Mouse (Mus musculus) forebrain, embryonic 14.5 days (tissue): ENCODE measurements at regions not wholly inside any gene's neighbourhood (a gene's known extent, or its start where the extent isn't known, plus 50 kb on each side); places are given as distances from the start of the nearest gene placed in this dataset.
A peak's percentile ranks its signal among the peaks of the same experiment; 100 is the strongest.

Experiments
- ATAC-seq: fragments of 200-750 bp; cut with Nextera tagmentation; 2 replicates; pipeline ENCODE4 v1.8.0; 2017; ENCODE audit warnings: mild to moderate bottlenecking, moderate library complexity
- DNase-seq: peaks from one replicate; pipeline ENCODE4 v3.0.0-alpha.2; 2015; ENCODE audit warnings: low spot score
- H3K27ac ChIP-seq: fragments of 300-500 bp; sonication (generic); 2 replicates; pipeline ENCODE4 v1.5.1; 2014; ENCODE audit warnings: low read depth, mild to moderate bottlenecking, control low read depth, low read length, moderate library complexity
- H3K27me3 ChIP-seq: fragments of 300-500 bp; sonication (generic); replicated peaks from 2 replicates; pipeline ENCODE4 v1.6.1; 2014; ENCODE audit warnings: low read length, control low read depth, mixed read lengths; ENCODE audit not compliant: control insufficient read depth, insufficient read depth
- H3K36me3 ChIP-seq: fragments of 300-500 bp; sonication (generic); 2 replicates; pipeline ENCODE4 v1.6.1; 2014; ENCODE audit warnings: low read length, control low read depth; ENCODE audit not compliant: control insufficient read depth, insufficient read depth
- H3K4me1 ChIP-seq: fragments of 300-500 bp; sonication (generic); 2 replicates; pipeline ENCODE4 v1.6.1; 2014; ENCODE audit warnings: antibody characterized with exemption, low read length, control low read depth; ENCODE audit not compliant: control insufficient read depth, insufficient read depth
- H3K4me2 ChIP-seq: fragments of 300-500 bp; sonication (generic); 2 replicates; pipeline ENCODE4 v1.6.1; 2014; ENCODE audit warnings: mild to moderate bottlenecking, control low read depth, low read length
- H3K4me3 ChIP-seq: fragments of 300-500 bp; sonication (generic); 2 replicates; pipeline ENCODE4 v1.5.1; 2014; ENCODE audit warnings: low read depth, low read length, control low read depth
- H3K9ac ChIP-seq: fragments of 300-500 bp; sonication (generic); 2 replicates; pipeline ENCODE4 v1.6.1; 2014; ENCODE audit warnings: mild to moderate bottlenecking, low read length, control low read depth, moderate library complexity
- H3K9me3 ChIP-seq: fragments of 300-500 bp; sonication (generic); replicated peaks from 2 replicates; pipeline ENCODE4 v1.6.1; 2016; ENCODE audit warnings: low read length, control low read depth, mixed read lengths; ENCODE audit not compliant: control insufficient read depth
- WGBS: fragments of 180-500 bp; shearing (Covaris S2); extraction: QIAGEN DNeasy Blood & Tissue Kit; methylation state at CpG from one replicate; pipeline ENCODE4 v1.1.7; 2014; 5-methylcytosine and 5-hydroxymethylcytosine counted together

GRCm38 (mm10) chr15:63310426-63310825, 534.6 kb downstream of the Gsdmc2 start:
- WGBS = 60% methylated on average over 2 of the region's 2 CpGs
- no peaks in the 10 kb centered on the region for H3K36me3 ChIP-seq
- H3K27me3 ChIP-seq = no peaks in the 10 kb centered on the region
- no peak overlapping the region for H3K4me3 ChIP-seq
- no peak overlapping the region for H3K9ac ChIP-seq
- H3K4me2 ChIP-seq = no peak overlapping the region
- H3K4me1 ChIP-seq = no peaks in the 10 kb centered on the region
- ATAC-seq (no peak), DNase-seq (peak; percentile 23)
- no peaks in the 10 kb centered on the region for H3K9me3 ChIP-seq
- no peak overlapping the region for H3K27ac ChIP-seq

GRCm38 (mm10) chr15:63299311-63299710, 545.7 kb downstream of the Gsdmc2 start:
- Histone ChIP-seq H3K27me3 (no peaks in the 10 kb centered on the region), H3K4me3 (no peak overlapping the region), H3K9ac (no peak overlapping the region), H3K36me3 (no peaks in the 10 kb centered on the region), H3K4me2 (no peak overlapping the region), H3K9me3 (no peaks in the 10 kb centered on the region), H3K4me1 (no peaks in the 10 kb centered on the region), H3K27ac (no peak overlapping the region)
- DNase-seq (no peak), ATAC-seq (no peak)
- 77% methylated on average over 4 of the region's 4 CpGs for WGBS

GRCm38 (mm10) chr15:63288534-63288933, 556.4 kb downstream of the Gsdmc2 start:
- Histone ChIP-seq H3K36me3 (no peaks in the 10 kb centered on the region), H3K9ac (no peak overlapping the region), H3K27me3 (no peaks in the 10 kb centered on the region), H3K4me2 (no peak overlapping the region), H3K27ac (no peak overlapping the region), H3K9me3 (no peaks in the 10 kb centered on the region), H3K4me1 (no peaks in the 10 kb centered on the region), H3K4me3 (no peak overlapping the region)
- peak; percentile 8 for DNase-seq
- no peak for ATAC-seq

- Histone ChIP-seq H3K27me3 (no peaks in the 10 kb centered on the region), H3K4me1 (no peaks in the 10 kb centered on the region), H3K36me3 (no peaks in the 10 kb centered on the region), H3K4me2 (no peak overlapping the region), H3K9me3 (no peaks in the 10 kb centered on the region), H3K4me3 (no peak overlapping the region), H3K9ac (no peak overlapping the region), H3K27ac (no peak overlapping the region)
- ATAC-seq = no peak
- no peak for DNase-seq
- 85% methylated on average over 1 of the region's 1 CpGs for WGBS
Observed at GRCm38 (mm10) chr15:63286026-63286425, 559.0 kb downstream of the Gsdmc2 start.

- Histone ChIP-seq H3K4me1 (no peaks in the 10 kb centered on the region), H3K27ac (no peak overlapping the region), H3K36me3 (no peaks in the 10 kb centered on the region), H3K9me3 (no peaks in the 10 kb centered on the region), H3K9ac (no peak overlapping the region), H3K4me3 (no peak overlapping the region), H3K27me3 (no peaks in the 10 kb centered on the region), H3K4me2 (no peak overlapping the region)
- WGBS = 92% methylated on average over 2 of the region's 2 CpGs
- DNase-seq = no peak
- no peak for ATAC-seq
Observed at GRCm38 (mm10) chr15:63270381-63270780, 574.6 kb downstream of the Gsdmc2 start.

GRCm38 (mm10) chr15:63265845-63266244, 579.1 kb downstream of the Gsdmc2 start:
- no peak overlapping the region for H3K4me2 ChIP-seq
- H3K9ac ChIP-seq = no peak overlapping the region
- no peak overlapping the region for H3K4me3 ChIP-seq
- H3K27ac ChIP-seq = no peak overlapping the region
- WGBS = 82% methylated on average over 1 of the region's 1 CpGs
- no peaks in the 10 kb centered on the region for H3K4me1 ChIP-seq
- no peaks in the 10 kb centered on the region for H3K9me3 ChIP-seq
- ATAC-seq = no peak
- H3K36me3 ChIP-seq = no peaks in the 10 kb centered on the region
- no peak for DNase-seq
- no peaks in the 10 kb centered on the region for H3K27me3 ChIP-seq

- Histone ChIP-seq H3K4me2 (no peak overlapping the region), H3K27me3 (no peaks in the 10 kb centered on the region), H3K4me3 (no peak overlapping the region), H3K9ac (no peak overlapping the region), H3K4me1 (no peaks in the 10 kb centered on the region), H3K36me3 (no peaks in the 10 kb centered on the region), H3K27ac (no peak overlapping the region), H3K9me3 (no peaks in the 10 kb centered on the region)
- ATAC-seq = no peak
- WGBS = 88% methylated on average over 2 of the region's 2 CpGs
- DNase-seq = no peak
Observed at GRCm38 (mm10) chr15:63255736-63256135, 589.2 kb downstream of the Gsdmc2 start.

- Histone ChIP-seq H3K9ac (no peak overlapping the region), H3K27ac (no peak overlapping the region), H3K9me3 (no peaks in the 10 kb centered on the region), H3K4me3 (no peak overlapping the region), H3K36me3 (no peaks in the 10 kb centered on the region), H3K27me3 (no peaks in the 10 kb centered on the region), H3K4me2 (no peak overlapping the region), H3K4me1 (no peaks in the 10 kb centered on the region)
- ATAC-seq (no peak), DNase-seq (peak; percentile 17)
- WGBS = 61% methylated on average over 1 of the region's 1 CpGs
Observed at GRCm38 (mm10) chr15:63252781-63253340, 592.1 kb downstream of the Gsdmc2 start.

- DNase-seq (no peak), ATAC-seq (no peak)
- H3K4me1 ChIP-seq = no peaks in the 10 kb centered on the region
- H3K9me3 ChIP-seq = no peaks in the 10 kb centered on the region
- no peak overlapping the region for H3K4me2 ChIP-seq
- H3K27ac ChIP-seq = no peak overlapping the region
- H3K36me3 ChIP-seq = no peaks in the 10 kb centered on the region
- WGBS = 80% methylated on average over 3 of the region's 3 CpGs
- no peak overlapping the region for H3K4me3 ChIP-seq
- no peaks in the 10 kb centered on the region for H3K27me3 ChIP-seq
- no peak overlapping the region for H3K9ac ChIP-seq
Observed at GRCm38 (mm10) chr15:63238601-63239000, 606.4 kb downstream of the Gsdmc2 start.
